Comparison of ENCODE assay signal across 8 mouse cellular contexts in the genomic region with DNA sequence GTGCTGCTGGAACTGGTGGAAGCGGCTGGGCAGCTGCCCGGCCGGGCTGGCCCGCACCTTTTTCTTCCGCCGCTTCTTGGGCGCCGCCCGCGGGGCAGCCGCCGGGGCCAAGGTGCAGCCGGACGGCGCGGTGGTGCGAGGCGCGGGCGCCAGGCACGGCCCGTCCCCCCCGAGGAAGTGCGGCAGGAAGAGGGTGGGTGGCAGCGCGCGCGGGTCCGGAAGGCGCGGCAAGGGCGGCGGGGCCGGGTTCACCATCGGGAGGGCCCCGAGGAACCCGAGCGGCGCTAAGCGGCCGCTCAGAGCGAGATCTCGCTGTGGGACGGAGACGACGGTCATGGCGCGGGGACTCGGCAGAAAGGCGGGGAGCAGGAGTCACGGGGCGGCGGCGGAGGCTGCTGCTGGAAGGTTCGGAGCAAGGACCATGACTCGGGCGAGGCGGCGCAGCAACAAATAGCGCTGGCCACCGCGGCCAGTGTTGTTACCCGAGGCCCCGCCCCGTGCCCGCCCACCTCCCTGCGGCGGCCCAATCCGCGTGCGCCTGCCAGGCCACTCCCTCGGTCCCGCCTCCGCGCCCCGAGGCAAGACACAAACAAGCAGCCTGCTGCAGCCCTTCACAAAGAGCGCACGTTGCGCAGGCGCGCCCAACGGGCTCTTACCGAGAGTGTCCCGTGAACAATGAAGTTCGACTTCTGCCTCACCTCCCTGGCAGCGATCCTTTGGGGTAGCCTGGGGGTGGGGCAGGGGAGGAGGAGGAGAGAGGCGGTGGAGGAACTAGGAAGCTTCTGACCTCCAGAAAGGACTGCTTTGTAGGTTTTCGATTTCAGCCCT. TPM values are rescaled to one million over a fixed set of nuclear protein-coding genes. Genes with fewer than 3 reads are reported as not detected.
DNase-seq lines count a peak whose midpoint lies in the region; ATAC-seq lines count a peak whose summit lies in the region.

No protein-coding gene starts in this region.

- under 1% methylated on average over 78 of the region's 88 CpGs for WGBS in hindbrain, embryonic 11.5 days

- H3K4me2 ChIP-seq in hindbrain, embryonic 11.5 days (replicated peaks; ENCODE audit: low read depth, low read length) = peak overlapping the region; percentile 63

- H3K4me3 ChIP-seq in hindbrain, embryonic 11.5 days (ENCODE audit: low read depth, low read length) = peak overlapping the region; percentile 98

- H3K36me3 ChIP-seq in hindbrain, embryonic 11.5 days (ENCODE audit: control insufficient read depth, insufficient read depth, low read length) = peaks cover 5% of the 10 kb centered on the region; the same call in 1 of the 2 replicates

- H3K27ac ChIP-seq in hindbrain, embryonic 11.5 days (ENCODE audit: low read depth, low read length) = peak overlapping the region; percentile 97

- no peaks in the 10 kb centered on the region for H3K4me1 ChIP-seq in hindbrain, embryonic 11.5 days (replicated peaks; ENCODE audit: control insufficient read depth, insufficient read depth, low read length)

- peak; percentile 82 for ATAC-seq in frontal cortex, adult (ENCODE audit: low TSS enrichment)
- ATAC-seq in hindbrain, embryonic 11.5 days (ENCODE audit: low FRiP score) = peak; percentile 94

- DNase-seq in MEL-GATA-1-ER (ENCODE audit: extremely low read depth, low read depth) = peak; percentile 96
- peak; percentile 97 for DNase-seq in cerebellum, adult 8-10 months
- peak; percentile 99 for DNase-seq in hindbrain, embryonic 11.5 days (ENCODE audit: low spot score)
- DNase-seq in layer of hippocampus, postnatal 10 days (ENCODE audit: low spot score in 2 of 2) = peak; percentile 94 to 98
- peak; percentile 99 for DNase-seq in lung, postnatal 10 days
- DNase-seq in ovary, postnatal 36 days (ENCODE audit: low spot score) = peak; percentile 99
- DNase-seq in thymus, postnatal 25 days = peak; percentile 99

- peak overlapping the region; percentile 87 for H3K9ac ChIP-seq in hindbrain, embryonic 11.5 days (ENCODE audit: low read depth, low read length)

- no peaks in the 10 kb centered on the region for H3K27me3 ChIP-seq in hindbrain, embryonic 11.5 days (ENCODE audit: control insufficient read depth, insufficient read depth, low read length)

- H3K9me3 ChIP-seq in hindbrain, embryonic 11.5 days (ENCODE audit: control insufficient read depth, low read length) = no peaks in the 10 kb centered on the region

RNA-seq across cellular contexts. Expression of a gene that starts 39.5 kb away (rescaled TPM):
- 10.4 and 12.9 TPM in 2 replicates for polyA plus RNA-seq in hindbrain, embryonic 11.5 days (2014; fragmentation: Nextera tagmentation; extraction: Ambion mirVana)
- total RNA-seq in layer of hippocampus, postnatal 10 days (2021) = 10 to 100 TPM; 38.3 to 39.8 TPM

RNA-seq across cellular contexts. Expression of a gene that starts 41.7 kb away (rescaled TPM):
- 84.3 and 89.4 TPM in 2 replicates for polyA plus RNA-seq in hindbrain, embryonic 11.5 days (2014; fragmentation: Nextera tagmentation; extraction: Ambion mirVana)
- 100 to 1,000 TPM in 1 of 2 experiments, 10 to 100 TPM in 1; 94.9 to 101 TPM for total RNA-seq in layer of hippocampus, postnatal 10 days (2021)

RNA-seq across cellular contexts. Expression of a gene that starts 58.7 kb away (rescaled TPM):
- polyA plus RNA-seq in hindbrain, embryonic 11.5 days (2014; fragmentation: Nextera tagmentation; extraction: Ambion mirVana) = 0.54 and 1.2 TPM in 2 replicates
- 10 to 100 TPM; 10.6 to 11.1 TPM for total RNA-seq in layer of hippocampus, postnatal 10 days (2021)

Comparison
In these comparisons a context has a peak if more than half of its experiments do, and no peak if none do; other contexts are left out.
1. Peak in every context shown above with its lines: DNase-seq, ATAC-seq, H3K4me3 ChIP-seq and H3K27ac ChIP-seq.